Mouse (Mus musculus): ENCODE results near the gene Cntfr.

The Cntfr gene

GRCm38 (mm10) chr4:41653730-41654129, 43.2 kb downstream of the Cntfr start:
- in situ Hi-C loops (cut with MboI, MseI), result no loop called here

- in situ Hi-C loops (cut with MboI, MseI), result no loop called here
Measured at GRCm38 (mm10) chr4:41653296-41653695, 43.6 kb downstream of the Cntfr start.

GRCm38 (mm10) chr4:41648627-41649026, 48.3 kb downstream of the Cntfr start:
- in situ Hi-C loops (cut with MboI, MseI), result no loop called here

GRCm38 (mm10) chr4:41648157-41648556, 48.7 kb downstream of the Cntfr start:
- in situ Hi-C loops (cut with MboI, MseI), result no loop called here

- in situ Hi-C loops (cut with MboI, MseI), result no loop called here
Measured at GRCm38 (mm10) chr4:41645488-41645887, 51.4 kb downstream of the Cntfr start.

GRCm38 (mm10) chr4:41641199-41641822, 55.6 kb downstream of the Cntfr start:
- in situ Hi-C loops (cut with MboI, MseI), result no loop called here

GRCm38 (mm10) chr4:41639913-41640507, 56.9 kb downstream of the Cntfr start, which contains the start of gene Enho:
TSS of gene Enho (minus strand) at chr4:41640324.
- in situ Hi-C loops (cut with MboI, MseI), result no loop called here

- in situ Hi-C loops (cut with MboI, MseI), result no loop called here
Measured at GRCm38 (mm10) chr4:41639214-41639841, 57.6 kb downstream of the Cntfr start.

GRCm38 (mm10) chr4:41638828-41639213, 58.1 kb downstream of the Cntfr start:
- in situ Hi-C loops (cut with MboI, MseI), result no loop called here

- in situ Hi-C loops (cut with MboI, MseI), result no loop called here
Measured at GRCm38 (mm10) chr4:41638186-41638731, 58.6 kb downstream of the Cntfr start.

GRCm38 (mm10) chr4:41636882-41637635, 59.8 kb downstream of the Cntfr start:
- in situ Hi-C loops (cut with MboI, MseI), result no loop called here

- in situ Hi-C loops (cut with MboI, MseI), result no loop called here
Measured at GRCm38 (mm10) chr4:41636366-41636765, 60.5 kb downstream of the Cntfr start.

GRCm38 (mm10) chr4:41635906-41636305, 61.0 kb downstream of the Cntfr start:
- in situ Hi-C loops (cut with MboI, MseI), result no loop called here

- in situ Hi-C loops (cut with MboI, MseI), result no loop called here
Measured at GRCm38 (mm10) chr4:41635224-41635623, 61.7 kb downstream of the Cntfr start.

- in situ Hi-C loops (cut with MboI, MseI), result no loop called here
Measured at GRCm38 (mm10) chr4:41634631-41635030, 62.3 kb downstream of the Cntfr start.

- in situ Hi-C loops (cut with MboI, MseI), result no loop called here
Measured at GRCm38 (mm10) chr4:41633001-41633400, 63.9 kb downstream of the Cntfr start.

- in situ Hi-C loops (cut with MboI, MseI), result no loop called here
Measured at GRCm38 (mm10) chr4:41631390-41631789, 65.5 kb downstream of the Cntfr start.

GRCm38 (mm10) chr4:41630196-41630595, 66.7 kb downstream of the Cntfr start:
- in situ Hi-C loops (cut with MboI, MseI), result no loop called here

GRCm38 (mm10) chr4:41628202-41628927, 68.5 kb downstream of the Cntfr start:
- in situ Hi-C loops (cut with MboI, MseI), result no loop called here

GRCm38 (mm10) chr4:41622071-41622470, 74.8 kb downstream of the Cntfr start:
- in situ Hi-C loops (cut with MboI, MseI), result no loop called here

Measured in regulatory T cell (primary cell).